In genomic region chr15:97236943-97237342, GRCm38 (mm10) we compare ENCODE assay signal across 9 mouse cellular contexts. TPM values are rescaled to one million over a fixed set of nuclear protein-coding genes. Genes with fewer than 3 reads are reported as not detected.
A peak's percentile ranks its signal among the peaks of the same experiment; 100 is the strongest.
DNase-seq lines count a peak whose midpoint lies in the region; ATAC-seq and TF ChIP-seq lines count a peak whose summit lies in the region.
"Had no signal": no experiment of that assay in that cellular context is flagged by ENCODE, and none has a peak within 500 bp of the region (broad histone marks: within the 10 kb centered on the region; RNA-seq: fewer than 3 reads in every experiment).

No protein-coding gene starts in this region.

- no peak overlapping the region for H3K27ac ChIP-seq in kidney, embryonic 14.5 days (ENCODE audit: low read depth, low read length)
- H3K27ac ChIP-seq in ES-E14 (ENCODE audit: insufficient read depth, low read depth, low read length, poor library complexity, severe bottlenecking): no peak overlapping the region
- H3K27ac ChIP-seq: lung, embryonic 15.5 days had no signal

- no peaks in the 10 kb centered on the region for H3K27me3 ChIP-seq in kidney, embryonic 14.5 days (ENCODE audit: control insufficient read depth, insufficient read depth, low read length)
- H3K27me3 ChIP-seq: lung, embryonic 15.5 days had no signal

- H3K4me3 ChIP-seq in kidney, embryonic 14.5 days (ENCODE audit: low read length): no peak overlapping the region
- H3K4me3 ChIP-seq in ES-E14 (ENCODE audit: insufficient read depth in 1 of 2, low read depth in 1 of 2, low read length in 2 of 2, poor library complexity in 1 of 2, severe bottlenecking in 1 of 2): no peak overlapping the region
- H3K4me3 ChIP-seq: lung, embryonic 15.5 days had no signal

- WGBS in kidney, embryonic 14.5 days: 47% methylated on average over 9 of the region's 9 CpGs

- H3K36me3 ChIP-seq in kidney, embryonic 14.5 days (ENCODE audit: control insufficient read depth, insufficient read depth, low read length): no peaks in the 10 kb centered on the region
- H3K36me3 ChIP-seq in ES-E14 (ENCODE audit: control insufficient read depth, insufficient read depth, low read length, poor library complexity, severe bottlenecking): no peaks in the 10 kb centered on the region
- H3K36me3 ChIP-seq: lung, embryonic 15.5 days had no signal

- H3K9ac ChIP-seq in kidney, embryonic 14.5 days (ENCODE audit: low read depth, low read length): no peak overlapping the region
- H3K9ac ChIP-seq in ES-E14 (ENCODE audit: insufficient read depth, low read depth, low read length, poor library complexity, severe bottlenecking): no peak overlapping the region
- H3K9ac ChIP-seq: lung, embryonic 15.5 days had no signal

- DNase-seq in kidney, postnatal 4 days: peak; percentile 42 to 47
- DNase-seq in ES-E14 (ENCODE audit: low read depth, low spot score): no peak
- peak; percentile 45 for DNase-seq in lung, postnatal 25 days (ENCODE audit: low spot score)
- peak; percentile 63 for DNase-seq in thymus, postnatal 25 days
- no peak for DNase-seq in layer of hippocampus, adult 11-12 months (ENCODE audit: low spot score)
- DNase-seq in left cerebral cortex, adult 8-10 months (ENCODE audit: low spot score in 2 of 2): no peak

- no peaks in the 10 kb centered on the region for H3K4me1 ChIP-seq in kidney, embryonic 14.5 days (ENCODE audit: control insufficient read depth, insufficient read depth, low read length)
- no peaks in the 10 kb centered on the region for H3K4me1 ChIP-seq in ES-E14 (ENCODE audit: control insufficient read depth in 2 of 2, insufficient read depth in 2 of 2, low read length in 2 of 2, poor library complexity in 1 of 2)
- H3K4me1 ChIP-seq: lung, embryonic 15.5 days had no signal

- ATAC-seq in kidney, embryonic 14.5 days (ENCODE audit: low FRiP score, low TSS enrichment): no peak
- ATAC-seq in common myeloid progenitor, adult 5-6 weeks (replicated peaks; ENCODE audit: low read depth, poor library complexity, severe bottlenecking): peak; percentile 72

- peaks cover 2% of the 10 kb centered on the region; the same call in 1 of the 2 replicates for H3K9me3 ChIP-seq in kidney, embryonic 14.5 days (ENCODE audit: control insufficient read depth, low read length)
- H3K9me3 ChIP-seq in ES-E14 (ENCODE audit: control insufficient read depth, insufficient read depth, low read depth, low read length): no peaks in the 10 kb centered on the region
- H3K9me3 ChIP-seq: lung, embryonic 15.5 days had no signal

- H3K4me2 ChIP-seq in kidney, embryonic 14.5 days (replicated peaks; ENCODE audit: low read depth, low read length): no peak overlapping the region
- H3K4me2 ChIP-seq: lung, embryonic 15.5 days had no signal

- in situ Hi-C loops in ES-E14 (cut with MboI; ENCODE audit: low sequenced_read_pairs in 2 of 2, unreplicated experiment in 2 of 2): no loop called here

TF ChIP-seq in ES-E14, 5 proteins besides CTCF, POLR2A, EP300 and RAD21:
- no peak for TF ChIP-seq ZNF384 (IDR thresholded peaks at IDR 0.05; ENCODE audit: low read depth, low read length)
- 0 out of 2 replicates have a peak, but pooled peaks have one; percentile 16 for TF ChIP-seq ZC3H11A (IDR thresholded peaks at IDR 0.05; ENCODE audit: borderline replicate concordance, low read depth, low read length)
- TF ChIP-seq HCFC1 (IDR thresholded peaks at IDR 0.05; ENCODE audit: borderline replicate concordance, insufficient read depth, low read length): no peak

RNA-seq across cellular contexts. Expression of gene Pced1b, which starts 10.0 kb away (rescaled TPM):
- 5.4 and 8.7 TPM in 2 replicates for polyA plus RNA-seq in kidney, embryonic 14.5 days (2014; fragmentation: Nextera tagmentation; extraction: Ambion mirVana)
- 25.5 and 29.0 TPM in 2 replicates for total RNA-seq in ES-E14 (2012; rRNA removed)
- 7.9 and 9.9 TPM in 2 replicates for total RNA-seq in common myeloid progenitor, adult 5-6 weeks (2017)
- 10 to 100 TPM in 2 of 4 experiments, 1 to 10 TPM in 2; 9.4 to 10.7 (median 9.9) TPM for total RNA-seq in left cerebral cortex, adult 8-10 months (2022)

RNA-seq across cellular contexts. Expression of gene Amigo2, which starts 10.1 kb away (rescaled TPM):
- 11.9 and 16.9 TPM in 2 replicates for polyA plus RNA-seq in kidney, embryonic 14.5 days (2014; fragmentation: Nextera tagmentation; extraction: Ambion mirVana)
- 7.2 and 8.5 TPM in 2 replicates for total RNA-seq in ES-E14 (2012; rRNA removed)
- 3.5 and 4.4 TPM in 2 replicates for total RNA-seq in common myeloid progenitor, adult 5-6 weeks (2017)
- 1 to 10 TPM; 6.0 to 8.5 (median 7.3) TPM for total RNA-seq in left cerebral cortex, adult 8-10 months (2022)

Comparison
In these comparisons a context has a peak if more than half of its experiments do, and no peak if none do; other contexts are left out.
1. DNase-seq: peak in kidney, postnatal 4 days (2 of 2), lung, postnatal 25 days (single experiment) and thymus, postnatal 25 days (single experiment); none in ES-E14 (single experiment), layer of hippocampus, adult 11-12 months (single experiment) and left cerebral cortex, adult 8-10 months (0 of 2).